Mouse (Mus musculus) liver, adult 2 months (tissue): ENCODE data around the gene Crhr1. TPM values are rescaled to one million over a fixed set of nuclear protein-coding genes. Genes with fewer than 3 reads are reported as not detected.

Experiments
- DNase-seq: peaks from one replicate; pipeline ENCODE4 v3.0.0-alpha.2; 2011; ENCODE audit warnings: low read depth, low spot score; ENCODE audit errors: extremely low read depth
- H3K27ac ChIP-seq: fragments of 200-500 bp; replicated peaks from 2 replicates; pipeline ENCODE4 v1.5.1; 2012; ENCODE audit warnings: low read depth, mild to moderate bottlenecking, control low read depth, inconsistent platforms, low read length; ENCODE audit not compliant: insufficient read depth
- H3K27me3 ChIP-seq: fragments of 200-500 bp; 2 replicates; pipeline ENCODE4 v1.6.1; 2012; ENCODE audit warnings: mild to moderate bottlenecking, moderate library complexity, low read length, inconsistent platforms; ENCODE audit not compliant: control insufficient read depth, insufficient read depth
- H3K36me3 ChIP-seq: fragments of 200-500 bp; 2 replicates; pipeline ENCODE4 v1.6.1; 2012; ENCODE audit warnings: low read length, inconsistent platforms; ENCODE audit not compliant: control insufficient read depth, insufficient read depth
- H3K4me1 ChIP-seq: fragments of 200-500 bp; 2 replicates; pipeline ENCODE4 v1.6.1; 2011; ENCODE audit warnings: low read length; ENCODE audit not compliant: control insufficient read depth, insufficient read depth
- H3K4me3 ChIP-seq: fragments of 200-500 bp; 2 replicates; pipeline ENCODE4 v1.5.1; 2011; ENCODE audit warnings: low read depth, mild to moderate bottlenecking, control low read depth, low read length, moderate library complexity; ENCODE audit not compliant: insufficient read depth
- H3K79me2 ChIP-seq: fragments of 200-500 bp; 2 replicates; pipeline ENCODE4 v1.6.1; 2012; ENCODE audit warnings: inconsistent platforms, mild to moderate bottlenecking, low read length, moderate library complexity; ENCODE audit not compliant: control insufficient read depth, insufficient read depth
- H3K9ac ChIP-seq: fragments of 200-500 bp; 2 replicates; pipeline ENCODE4 v1.6.1; 2012; ENCODE audit warnings: low read depth, mild to moderate bottlenecking, control low read depth, inconsistent platforms, low read length
- CTCF ChIP-seq: fragments of 200-500 bp; IDR thresholded peaks from 2 replicates; pipeline ENCODE4 v1.5.1; 2011; ENCODE audit warnings: low read depth, low read length, control low read depth
- POLR2A ChIP-seq: fragments of 200-500 bp; IDR thresholded peaks from 2 replicates; pipeline ENCODE4 v1.6.1; 2011; ENCODE audit warnings: low read length, control low read depth; ENCODE audit not compliant: insufficient read depth; ENCODE audit errors: extremely low read depth
- whole genome bisulfite sequencing: fragments of 180-500 bp; shearing (Covaris S2); methylation state at CpG from one replicate; pipeline ENCODE4 v1.1.7; 2018; 5-methylcytosine and 5-hydroxymethylcytosine counted together
- polyA plus RNA-seq: library from polyadenylated mRNA; depleted of rRNA; stranded (reverse); fragments of >200 nt; gene quantifications from 2 replicates; pipeline ENCODE4 v1.2.3, GENCODE M21; 2012
- total RNA-seq: library from RNA; depleted of rRNA; stranded (reverse); fragments of >200 nt; gene quantifications from 2 replicates; pipeline ENCODE4 v1.2.3, GENCODE M21; 2014

The Crhr1 gene
- total and polyA plus RNA-seq, 2 experiments, result 0.04 TPM; not detected in 1

DNA sequence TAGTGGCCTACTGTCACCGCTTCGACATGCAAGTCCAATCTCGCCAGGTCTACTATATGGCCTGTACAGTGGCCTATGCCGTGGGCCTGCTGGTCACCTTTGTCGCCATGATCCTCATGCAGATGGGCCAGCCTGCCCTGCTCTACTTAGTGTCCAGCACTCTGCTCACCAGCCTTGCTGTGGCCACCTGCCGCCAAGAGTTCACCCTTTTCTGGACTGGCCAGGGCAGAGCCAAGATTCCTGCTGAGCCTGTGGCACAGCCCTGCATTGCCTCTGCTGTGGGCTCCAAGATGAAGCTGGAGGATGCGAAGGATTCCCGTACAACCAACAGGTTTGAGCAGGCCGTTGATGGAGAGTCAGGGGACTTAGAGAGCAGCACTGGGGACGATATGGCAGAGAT, 55.1 kb downstream of the Crhr1 start:
- H3K27ac ChIP-seq, result no peak overlapping the region
- H3K4me1 ChIP-seq, result no peaks in the 10 kb centered on the region
- no peak overlapping the region for H3K9ac ChIP-seq
- no peaks in the 10 kb centered on the region for H3K27me3 ChIP-seq
- WGBS, result 91% methylated on average over 10 of the region's 10 CpGs
- no peaks in the 10 kb centered on the region for H3K36me3 ChIP-seq
- no peaks in the 10 kb centered on the region for H3K79me2 ChIP-seq
- TF ChIP-seq POLR2A, result no peak
- no peak overlapping the region for H3K4me3 ChIP-seq
- DNase-seq, result no peak

- Histone ChIP-seq H3K27ac (no peak overlapping the region), H3K36me3 (no peaks in the 10 kb centered on the region), H3K79me2 (no peaks in the 10 kb centered on the region), H3K9ac (no peak overlapping the region), H3K4me1 (no peaks in the 10 kb centered on the region), H3K4me3 (no peak overlapping the region), H3K27me3 (no peaks in the 10 kb centered on the region)
- WGBS, result 63% methylated on average over 2 of the region's 2 CpGs
- no peak for TF ChIP-seq CTCF
- DNase-seq, result no peak
Observed at GRCm38 (mm10) chr11:104190008-104190407, 57.4 kb downstream of the Crhr1 start.

- Histone ChIP-seq H3K4me3 (no peak overlapping the region), H3K27me3 (peaks cover 4% of the 10 kb centered on the region; the same call in 1 of the 2 replicates), H3K4me1 (no peaks in the 10 kb centered on the region), H3K27ac (no peak overlapping the region), H3K79me2 (no peaks in the 10 kb centered on the region), H3K9ac (no peak overlapping the region), H3K36me3 (no peaks in the 10 kb centered on the region)
- no peak for DNase-seq
- 70% methylated on average over 11 of the region's 11 CpGs for WGBS
- TF ChIP-seq CTCF, result no peak
Observed at GRCm38 (mm10) chr11:104195382-104195781, 62.7 kb downstream of the Crhr1 start.

GRCm38 (mm10) chr11:104195791-104196190, 63.1 kb downstream of the Crhr1 start:
- Histone ChIP-seq H3K4me1 (no peaks in the 10 kb centered on the region), H3K4me3 (no peak overlapping the region), H3K79me2 (no peaks in the 10 kb centered on the region), H3K27me3 (peaks cover 7% of the 10 kb centered on the region; the same call in 1 of the 2 replicates), H3K36me3 (no peaks in the 10 kb centered on the region), H3K9ac (no peak overlapping the region), H3K27ac (no peak overlapping the region)
- TF ChIP-seq CTCF (peak; percentile 80), POLR2A (no peak)
- WGBS, result 13% methylated on average over 9 of the region's 9 CpGs
- peak; percentile 53 for DNase-seq

DNA sequence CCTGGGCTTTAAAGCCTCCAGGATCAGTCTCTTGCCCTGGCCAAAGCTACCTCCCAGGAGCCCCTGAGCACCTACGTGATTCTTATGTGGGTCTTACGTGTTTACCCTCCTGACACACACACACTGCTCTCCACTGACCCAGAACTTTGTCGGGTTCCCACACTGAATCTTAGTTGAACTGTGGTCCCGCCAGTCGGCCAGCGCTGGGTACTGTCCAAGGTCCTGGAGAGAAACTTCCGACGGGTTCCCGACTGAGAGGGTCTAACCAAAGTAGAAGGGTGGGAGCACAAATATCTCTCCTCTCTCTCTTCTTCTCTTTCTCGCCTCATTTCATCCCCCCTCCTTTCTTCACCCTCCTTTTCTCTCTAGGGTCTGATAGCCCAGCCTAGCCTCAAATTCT, 65.2 kb downstream of the Crhr1 start:
- WGBS, result 4% methylated on average over 10 of the region's 10 CpGs
- TF ChIP-seq POLR2A, result no peak
- no peak for TF ChIP-seq CTCF
- H3K4me3 ChIP-seq, result no peak overlapping the region
- no peak for DNase-seq
- no peak overlapping the region for H3K27ac ChIP-seq
- no peak overlapping the region for H3K9ac ChIP-seq
- no peaks in the 10 kb centered on the region for H3K79me2 ChIP-seq
- H3K27me3 ChIP-seq, result peaks cover 7% of the 10 kb centered on the region; the same call in 1 of the 2 replicates
- H3K4me1 ChIP-seq, result no peaks in the 10 kb centered on the region
- no peaks in the 10 kb centered on the region for H3K36me3 ChIP-seq

DNA sequence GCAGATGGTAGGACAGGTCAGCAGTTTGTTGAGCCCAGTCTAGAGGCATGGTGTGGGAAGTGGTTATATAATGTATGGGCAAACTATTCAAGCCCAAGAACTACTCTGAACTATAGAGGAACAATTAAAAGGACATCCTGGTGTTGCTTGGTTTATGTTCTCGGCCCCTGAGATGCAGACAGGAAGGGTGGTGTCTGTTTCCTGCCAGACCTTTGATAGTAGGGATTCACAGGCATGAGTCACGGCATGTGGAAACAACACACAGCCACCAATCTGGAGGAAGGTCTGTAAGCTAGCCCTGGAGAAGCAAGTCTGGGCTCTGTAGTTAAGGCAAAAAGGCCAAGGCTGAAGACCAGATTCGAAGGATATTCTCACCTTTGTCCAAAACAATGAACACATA, 70.6 kb downstream of the Crhr1 start:
- no peak for DNase-seq
- Histone ChIP-seq H3K79me2 (no peaks in the 10 kb centered on the region), H3K36me3 (no peaks in the 10 kb centered on the region), H3K4me1 (no peaks in the 10 kb centered on the region), H3K27me3 (peaks cover 2% of the 10 kb centered on the region; the same call in 1 of the 2 replicates), H3K27ac (no peak overlapping the region), H3K4me3 (no peak overlapping the region), H3K9ac (no peak overlapping the region)
- 72% methylated on average over 3 of the region's 3 CpGs for WGBS
- TF ChIP-seq CTCF (no peak), POLR2A (no peak)
